Mouse (Mus musculus): ENCODE data around the gene Thada. TPM values are rescaled to one million over a fixed set of nuclear protein-coding genes. Genes with fewer than 3 reads are reported as not detected.

The Thada gene
- polyA plus RNA-seq, 1 experiment from 2014 or later: 1.6 TPM

- TF ChIP-seq CTCF (IDR thresholded peaks at IDR 0.05; ENCODE audit: low read depth): no peak
- TF ChIP-seq EP300 (optimal IDR thresholded peaks at IDR 0.05): no peak
- Histone ChIP-seq H3K4me3 (ENCODE audit: low read depth, low read length) (no peak overlapping the region), H3K27ac (replicated peaks) (no peak overlapping the region), H3K4me1 (replicated peaks; ENCODE audit: control insufficient read depth, insufficient read depth) (no peaks in the 10 kb centered on the region), H3K4me2 (replicated peaks; ENCODE audit: low read depth) (no peak overlapping the region), H3K9me3 (ENCODE audit: control insufficient read depth, low read length) (no peaks in the 10 kb centered on the region), H3K36me3 (ENCODE audit: control insufficient read depth, insufficient read depth, low read length) (no peaks in the 10 kb centered on the region), H3K9ac (ENCODE audit: low read length) (no peak overlapping the region), H3K27me3 (ENCODE audit: control insufficient read depth, insufficient read depth, low read length) (no peaks in the 10 kb centered on the region)
- no peak for DNase-seq (ENCODE audit: low spot score)
- no peak for ATAC-seq (ENCODE audit: low FRiP score, low TSS enrichment)
- WGBS: 87% methylated on average over 2 of the region's 2 CpGs
These were observed 76.0 kb downstream of the Thada start for GRCm38 (mm10) chr17:84390026-84390425.

- H3K9ac ChIP-seq (ENCODE audit: low read length): no peak overlapping the region
- H3K36me3 ChIP-seq (ENCODE audit: control insufficient read depth, insufficient read depth, low read length): no peaks in the 10 kb centered on the region; the same call in 1 of the 2 replicates
- peak; percentile 68; the same call in 1 of the 2 replicates for ATAC-seq (ENCODE audit: low FRiP score, low TSS enrichment)
- WGBS: 63% methylated on average over 4 of the region's 4 CpGs
- no peak overlapping the region for H3K4me2 ChIP-seq (replicated peaks; ENCODE audit: low read depth)
- TF ChIP-seq EP300 (optimal IDR thresholded peaks at IDR 0.05): no peak
- TF ChIP-seq CTCF (IDR thresholded peaks at IDR 0.05; ENCODE audit: low read depth): no peak
- peak; percentile 33 for DNase-seq (ENCODE audit: low spot score)
- H3K4me1 ChIP-seq (replicated peaks; ENCODE audit: control insufficient read depth, insufficient read depth): no peaks in the 10 kb centered on the region
- no peak overlapping the region for H3K4me3 ChIP-seq (ENCODE audit: low read depth, low read length)
- no peaks in the 10 kb centered on the region for H3K9me3 ChIP-seq (ENCODE audit: control insufficient read depth, low read length)
- H3K27ac ChIP-seq (replicated peaks): 0 out of 2 replicates have a peak overlapping the region, but pooled peaks have one; percentile 35
- no peaks in the 10 kb centered on the region for H3K27me3 ChIP-seq (ENCODE audit: control insufficient read depth, insufficient read depth, low read length)
These were observed 79.8 kb downstream of the Thada start for GRCm38 (mm10) chr17:84386176-84386575.

- no peaks in the 10 kb centered on the region for H3K27me3 ChIP-seq (ENCODE audit: control insufficient read depth, insufficient read depth, low read length)
- no peak overlapping the region for H3K4me2 ChIP-seq (replicated peaks; ENCODE audit: low read depth)
- H3K27ac ChIP-seq (replicated peaks): no peak overlapping the region
- DNase-seq (ENCODE audit: low spot score): no peak
- no peaks in the 10 kb centered on the region for H3K9me3 ChIP-seq (ENCODE audit: control insufficient read depth, low read length)
- peak; percentile 87 for TF ChIP-seq CTCF (IDR thresholded peaks at IDR 0.05; ENCODE audit: low read depth)
- no peak for TF ChIP-seq EP300 (optimal IDR thresholded peaks at IDR 0.05)
- ATAC-seq (ENCODE audit: low FRiP score, low TSS enrichment): peak; percentile 57; the same call in 1 of the 2 replicates
- WGBS: 67% methylated on average over 6 of the region's 6 CpGs
- no peaks in the 10 kb centered on the region; the same call in 1 of the 2 replicates for H3K36me3 ChIP-seq (ENCODE audit: control insufficient read depth, insufficient read depth, low read length)
- no peaks in the 10 kb centered on the region for H3K4me1 ChIP-seq (replicated peaks; ENCODE audit: control insufficient read depth, insufficient read depth)
- H3K9ac ChIP-seq (ENCODE audit: low read length): no peak overlapping the region
- no peak overlapping the region for H3K4me3 ChIP-seq (ENCODE audit: low read depth, low read length)
These were observed 80.3 kb downstream of the Thada start for GRCm38 (mm10) chr17:84385696-84386095.

- H3K27me3 ChIP-seq (ENCODE audit: control insufficient read depth, insufficient read depth, low read length): no peaks in the 10 kb centered on the region
- no peak overlapping the region for H3K9ac ChIP-seq (ENCODE audit: low read length)
- TF ChIP-seq EP300 (optimal IDR thresholded peaks at IDR 0.05) (no peak), CTCF (IDR thresholded peaks at IDR 0.05; ENCODE audit: low read depth) (peak; percentile 65)
- no peak overlapping the region for H3K4me2 ChIP-seq (replicated peaks; ENCODE audit: low read depth)
- no peak for ATAC-seq (ENCODE audit: low FRiP score, low TSS enrichment)
- no peak overlapping the region for H3K27ac ChIP-seq (replicated peaks)
- H3K36me3 ChIP-seq (ENCODE audit: control insufficient read depth, insufficient read depth, low read length): no peaks in the 10 kb centered on the region; the same call in 1 of the 2 replicates
- H3K4me3 ChIP-seq (ENCODE audit: low read depth, low read length): no peak overlapping the region
- no peaks in the 10 kb centered on the region for H3K4me1 ChIP-seq (replicated peaks; ENCODE audit: control insufficient read depth, insufficient read depth)
- no peaks in the 10 kb centered on the region for H3K9me3 ChIP-seq (ENCODE audit: control insufficient read depth, low read length)
- no peak for DNase-seq (ENCODE audit: low spot score)
These were observed 81.3 kb downstream of the Thada start for GRCm38 (mm10) chr17:84384661-84385060.

GRCm38 (mm10) chr17:84380340-84380739 lies 85.7 kb downstream of the Thada start:
- 91% methylated on average over 9 of the region's 9 CpGs for WGBS
- ATAC-seq (ENCODE audit: low FRiP score, low TSS enrichment) (no peak), DNase-seq (ENCODE audit: low spot score) (no peak)

GRCm38 (mm10) chr17:84376882-84377281 lies 89.1 kb downstream of the Thada start:
- no peaks in the 10 kb centered on the region for H3K4me1 ChIP-seq (replicated peaks; ENCODE audit: control insufficient read depth, insufficient read depth)
- H3K9ac ChIP-seq (ENCODE audit: low read length): no peak overlapping the region
- no peak for DNase-seq (ENCODE audit: low spot score)
- H3K36me3 ChIP-seq (ENCODE audit: control insufficient read depth, insufficient read depth, low read length): no peaks in the 10 kb centered on the region; the same call in 1 of the 2 replicates
- WGBS: 94% methylated on average over 4 of the region's 4 CpGs
- no peak overlapping the region for H3K4me2 ChIP-seq (replicated peaks; ENCODE audit: low read depth)
- no peak overlapping the region for H3K27ac ChIP-seq (replicated peaks)
- H3K4me3 ChIP-seq (ENCODE audit: low read depth, low read length): no peak overlapping the region
- H3K9me3 ChIP-seq (ENCODE audit: control insufficient read depth, low read length): no peaks in the 10 kb centered on the region
- TF ChIP-seq CTCF (IDR thresholded peaks at IDR 0.05; ENCODE audit: low read depth) (no peak), EP300 (optimal IDR thresholded peaks at IDR 0.05) (no peak)
- no peaks in the 10 kb centered on the region for H3K27me3 ChIP-seq (ENCODE audit: control insufficient read depth, insufficient read depth, low read length)
- no peak for ATAC-seq (ENCODE audit: low FRiP score, low TSS enrichment)

More at GRCm38 (mm10) chr17:84380340-84380739, 85.7 kb downstream of the Thada start:
- no peak overlapping the region for H3K4me2 ChIP-seq (replicated peaks; ENCODE audit: low read depth)
- no peak for TF ChIP-seq CTCF (IDR thresholded peaks at IDR 0.05; ENCODE audit: low read depth)
- TF ChIP-seq EP300 (optimal IDR thresholded peaks at IDR 0.05): no peak
- no peaks in the 10 kb centered on the region; the same call in 1 of the 2 replicates for H3K36me3 ChIP-seq (ENCODE audit: control insufficient read depth, insufficient read depth, low read length)
- no peaks in the 10 kb centered on the region for H3K9me3 ChIP-seq (ENCODE audit: control insufficient read depth, low read length)
- no peaks in the 10 kb centered on the region for H3K27me3 ChIP-seq (ENCODE audit: control insufficient read depth, insufficient read depth, low read length)
- H3K27ac ChIP-seq (replicated peaks): no peak overlapping the region
- no peak overlapping the region for H3K9ac ChIP-seq (ENCODE audit: low read length)
- no peaks in the 10 kb centered on the region for H3K4me1 ChIP-seq (replicated peaks; ENCODE audit: control insufficient read depth, insufficient read depth)
- H3K4me3 ChIP-seq (ENCODE audit: low read depth, low read length): no peak overlapping the region

Measured in stomach, postnatal 0 days (tissue).